Mouse (Mus musculus) liver, embryonic 12.5 days (tissue): ENCODE measurements around the gene Sptlc3. TPM values are rescaled to one million over a fixed set of nuclear protein-coding genes. Genes with fewer than 3 reads are reported as not detected.

Experiments
- ATAC-seq: fragments of 200-750 bp; cut with Nextera tagmentation; 2 replicates; pipeline ENCODE4 v1.8.0; 2017; ENCODE audit warnings: moderate number of reproducible peaks, mild to moderate bottlenecking, moderate library complexity
- H3K27ac ChIP-seq: fragments of 300-500 bp; sonication (generic); 2 replicates; pipeline ENCODE4 v1.5.1; 2016; ENCODE audit warnings: mild to moderate bottlenecking
- H3K27me3 ChIP-seq: fragments of 300-500 bp; sonication (generic); replicated peaks from 2 replicates; pipeline ENCODE4 v1.6.1; 2016; ENCODE audit warnings: mild to moderate bottlenecking, moderate library complexity
- H3K36me3 ChIP-seq: fragments of 300-500 bp; sonication (generic); 2 replicates; pipeline ENCODE4 v1.6.1; 2016; ENCODE audit warnings: mild to moderate bottlenecking, moderate library complexity
- H3K4me1 ChIP-seq: fragments of 300-500 bp; sonication (generic); 2 replicates; pipeline ENCODE4 v1.6.1; 2016
- H3K4me2 ChIP-seq: fragments of 300-500 bp; sonication (generic); 2 replicates; pipeline ENCODE4 v1.6.1; 2016; ENCODE audit warnings: mild to moderate bottlenecking, moderate library complexity
- H3K4me3 ChIP-seq: fragments of 300-500 bp; sonication (generic); 2 replicates; pipeline ENCODE4 v1.5.1; 2016; ENCODE audit warnings: mild to moderate bottlenecking, moderate library complexity
- H3K9ac ChIP-seq: fragments of 300-500 bp; sonication (generic); 2 replicates; pipeline ENCODE4 v1.6.1; 2016; ENCODE audit warnings: mild to moderate bottlenecking, moderate library complexity
- H3K9me3 ChIP-seq: fragments of 300-500 bp; sonication (generic); replicated peaks from 2 replicates; pipeline ENCODE4 v1.6.1; 2016; ENCODE audit warnings: mild to moderate bottlenecking, moderate library complexity
- WGBS: fragments of 180-500 bp; shearing (Covaris S2); methylation state at CpG from one replicate; pipeline ENCODE4 v1.1.7; 2016; ENCODE audit not compliant: insufficient replicate concordance; 5-methylcytosine and 5-hydroxymethylcytosine counted together
- polyA plus RNA-seq: library from polyadenylated mRNA; unstranded; fragments of >200 nt; fragmentation: Nextera tagmentation; extraction: Ambion mirVana; gene quantifications from 2 replicates; pipeline ENCODE4 v1.2.1, GENCODE M21; 2016

Sptlc3 gene
- polyA plus RNA-seq, 1 experiment from 2014 or later, result not detected

DNA sequence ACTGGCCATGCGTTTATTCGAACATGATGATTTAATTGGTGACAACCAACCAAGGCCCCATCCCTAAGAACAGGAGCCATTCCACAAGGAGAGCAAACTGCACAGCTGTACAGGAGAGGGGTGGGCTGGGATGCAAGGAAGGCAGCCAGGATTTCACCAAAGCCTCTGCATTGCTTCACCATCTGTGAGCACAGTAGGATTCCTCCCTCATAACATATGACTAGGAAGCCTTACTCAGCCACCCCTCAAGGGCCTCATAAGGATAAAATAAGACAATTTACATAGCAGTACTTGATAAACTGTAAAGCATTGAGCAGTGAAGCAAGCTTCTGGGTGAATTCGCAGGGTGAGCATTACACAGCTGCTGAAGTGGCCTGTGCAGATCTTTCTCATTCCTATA, 155.8 kb downstream of the Sptlc3 start:
- Histone ChIP-seq H3K27me3 (no peaks in the 10 kb centered on the region), H3K9me3 (no peaks in the 10 kb centered on the region), H3K4me2 (no peak overlapping the region), H3K4me3 (no peak overlapping the region), H3K27ac (no peak overlapping the region), H3K36me3 (no peaks in the 10 kb centered on the region), H3K4me1 (no peaks in the 10 kb centered on the region), H3K9ac (no peak overlapping the region)
- no peak for ATAC-seq
- WGBS, result 70% methylated on average over 3 of the region's 3 CpGs

- Histone ChIP-seq H3K9ac (no peak overlapping the region), H3K27ac (no peak overlapping the region), H3K27me3 (no peaks in the 10 kb centered on the region), H3K4me1 (no peaks in the 10 kb centered on the region), H3K9me3 (no peaks in the 10 kb centered on the region), H3K4me2 (no peak overlapping the region), H3K36me3 (no peaks in the 10 kb centered on the region), H3K4me3 (no peak overlapping the region)
- WGBS, result 64% methylated on average over 4 of the region's 4 CpGs
- no peak for ATAC-seq
Observed at GRCm38 (mm10) chr2:139656750-139657149, 163.0 kb downstream of the Sptlc3 start.

GRCm38 (mm10) chr2:139671838-139672237, 178.1 kb downstream of the Sptlc3 start:
- 53% methylated on average over 3 of the region's 3 CpGs for WGBS
- no peak overlapping the region for H3K4me3 ChIP-seq
- no peak overlapping the region for H3K9ac ChIP-seq
- H3K27ac ChIP-seq, result no peak overlapping the region
- no peaks in the 10 kb centered on the region for H3K36me3 ChIP-seq
- H3K4me1 ChIP-seq, result no peaks in the 10 kb centered on the region
- peaks cover 22% of the 10 kb centered on the region for H3K27me3 ChIP-seq
- no peaks in the 10 kb centered on the region for H3K9me3 ChIP-seq
- ATAC-seq, result no peak
- H3K4me2 ChIP-seq, result no peak overlapping the region

- Histone ChIP-seq H3K27ac (no peak overlapping the region), H3K9ac (no peak overlapping the region), H3K4me2 (no peak overlapping the region), H3K4me1 (no peaks in the 10 kb centered on the region), H3K27me3 (peaks cover 27% of the 10 kb centered on the region), H3K4me3 (no peak overlapping the region), H3K36me3 (no peaks in the 10 kb centered on the region), H3K9me3 (no peaks in the 10 kb centered on the region)
- no peak for ATAC-seq
- 29% methylated on average over 2 of the region's 2 CpGs for WGBS
Observed at GRCm38 (mm10) chr2:139672371-139672770, 178.7 kb downstream of the Sptlc3 start.

- Histone ChIP-seq H3K4me1 (no peaks in the 10 kb centered on the region), H3K4me2 (peak overlapping the region; percentile 74), H3K9ac (no peak overlapping the region), H3K27me3 (peaks cover 57% of the 10 kb centered on the region), H3K9me3 (no peaks in the 10 kb centered on the region), H3K36me3 (no peaks in the 10 kb centered on the region), H3K4me3 (peak overlapping the region; percentile 58), H3K27ac (no peak overlapping the region)
- 0 out of 2 replicates have a peak, but pooled peaks have one; percentile 35 for ATAC-seq
- under 1% methylated on average over 52 of the region's 52 CpGs for WGBS
Observed at GRCm38 (mm10) chr2:139677065-139677762, 183.5 kb downstream of the Sptlc3 start.

DNA sequence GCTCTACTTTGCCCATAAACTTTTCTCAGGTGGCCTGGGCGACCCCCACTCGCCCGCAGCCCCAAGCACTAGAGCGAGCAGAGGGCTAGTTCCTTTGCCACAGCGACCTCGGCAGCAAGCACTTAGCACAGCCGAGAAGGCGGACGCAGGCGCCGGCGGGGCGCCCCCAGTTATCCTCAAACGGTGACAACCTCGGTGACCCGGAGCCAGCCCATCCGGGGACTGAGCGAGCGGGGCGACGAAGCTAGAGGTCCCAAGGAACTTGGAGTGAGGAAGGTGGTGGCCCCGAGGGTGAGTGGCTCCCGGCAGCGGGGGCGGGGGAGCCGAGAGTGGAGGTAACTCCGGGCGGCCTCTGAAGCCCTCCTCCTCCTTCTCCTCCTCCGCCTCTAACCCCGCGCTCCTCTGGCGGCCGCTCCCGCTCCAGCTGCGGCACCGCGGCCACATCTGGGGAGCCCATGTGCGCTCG, 184.1 kb downstream of the Sptlc3 start, which contains the start of gene Ism1:
Ism1 (plus strand) TSS at position 370 of the 466 bp plus-strand sequence.
- Histone ChIP-seq H3K4me3 (peak within 1 kb of the TSS; percentile 58), H3K27me3 (peaks cover 61% of the 10 kb centered on the region), H3K9ac (0 out of 2 replicates have a peak within 1 kb of the TSS, but pooled peaks have one; percentile 9), H3K4me2 (peak within 1 kb of the TSS; percentile 74), H3K9me3 (no peaks in the 10 kb centered on the region), H3K27ac (no peak within 1 kb of the TSS), H3K4me1 (no peaks in the 10 kb centered on the region), H3K36me3 (no peaks in the 10 kb centered on the region)
- under 1% methylated on average over 36 of the region's 39 CpGs for WGBS
- peak; percentile 32; the same call in 1 of the 2 replicates for ATAC-seq

DNA sequence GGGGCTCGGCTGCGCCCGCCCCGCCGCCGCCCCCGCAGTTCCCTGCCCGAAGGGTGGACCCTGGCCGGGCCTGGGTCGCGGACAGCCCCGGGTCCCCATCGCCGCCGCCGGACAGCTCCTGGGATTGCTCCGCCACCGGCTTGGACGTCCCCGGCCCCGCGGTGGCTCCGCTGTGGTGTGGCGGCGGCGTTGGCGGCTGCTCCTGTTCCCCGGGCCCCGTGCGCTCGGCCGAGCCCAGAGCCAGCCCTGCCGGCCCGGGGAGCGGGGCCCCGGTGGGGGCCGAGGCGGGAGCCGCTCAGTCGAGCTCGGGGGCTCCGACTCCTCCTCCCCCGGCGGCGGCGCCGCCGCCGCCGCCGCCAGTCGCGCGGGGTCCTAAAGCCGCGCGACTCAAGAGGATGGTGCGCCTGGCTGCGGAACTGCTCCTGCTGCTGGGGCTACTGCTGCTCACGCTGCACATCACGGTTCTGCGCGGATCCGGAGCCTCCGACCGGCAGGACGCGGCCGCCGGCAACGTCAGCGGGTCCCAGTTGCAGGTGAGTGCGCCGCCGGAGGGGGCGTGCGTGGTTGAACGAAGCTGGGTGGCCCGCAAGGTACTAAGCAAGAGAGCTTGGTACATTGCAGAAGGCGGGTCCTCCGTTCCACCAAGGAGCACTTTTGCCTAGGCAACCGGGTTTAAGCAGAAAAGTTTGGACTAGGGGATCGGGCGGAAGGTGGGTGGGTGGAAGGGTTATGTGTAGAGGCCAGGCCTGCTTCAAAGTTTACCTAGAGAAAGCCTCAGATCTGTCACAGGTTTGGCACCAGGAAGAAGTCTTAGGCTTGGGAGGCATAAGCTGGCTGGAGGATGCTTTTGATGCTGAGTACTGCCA, 184.8 kb downstream of the Sptlc3 start:
- Histone ChIP-seq H3K27ac (no peak overlapping the region), H3K4me3 (peak overlapping the region; percentile 58), H3K9me3 (no peaks in the 10 kb centered on the region), H3K4me2 (peak overlapping the region; percentile 74), H3K9ac (0 out of 2 replicates have a peak overlapping the region, but pooled peaks have one; percentile 9), H3K36me3 (no peaks in the 10 kb centered on the region), H3K4me1 (no peaks in the 10 kb centered on the region), H3K27me3 (peaks cover 64% of the 10 kb centered on the region)
- WGBS, result under 1% methylated on average over 77 of the region's 84 CpGs
- ATAC-seq, result peak; percentile 49

DNA sequence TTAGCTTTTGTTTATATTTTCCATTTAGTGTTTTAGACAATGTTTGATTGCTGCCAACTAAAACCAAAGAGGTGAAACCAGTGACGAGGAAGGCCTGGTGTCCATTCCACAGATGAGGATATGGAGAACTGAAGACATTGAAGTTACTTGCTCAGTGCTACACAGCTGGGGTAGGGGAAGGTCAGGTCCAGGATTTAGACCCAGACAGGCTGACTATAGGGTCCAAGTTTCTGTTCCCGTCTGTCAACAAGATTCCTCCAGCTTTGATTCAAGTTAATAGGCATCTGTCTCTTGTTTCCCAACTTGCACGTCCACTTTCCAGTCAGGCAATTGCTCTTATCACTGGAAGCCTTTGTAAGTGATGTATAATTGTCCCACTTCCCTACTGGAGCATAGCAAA, 188.8 kb downstream of the Sptlc3 start:
- ATAC-seq, result no peak
- H3K4me3 ChIP-seq, result no peak overlapping the region
- H3K9ac ChIP-seq, result no peak overlapping the region
- peaks cover 35% of the 10 kb centered on the region for H3K27me3 ChIP-seq
- no peaks in the 10 kb centered on the region for H3K36me3 ChIP-seq
- no peak overlapping the region for H3K4me2 ChIP-seq
- H3K9me3 ChIP-seq, result no peaks in the 10 kb centered on the region
- H3K4me1 ChIP-seq, result no peaks in the 10 kb centered on the region
- 56% methylated on average over 3 of the region's 3 CpGs for WGBS
- H3K27ac ChIP-seq, result no peak overlapping the region

Other genes with a start within 250 kb of the Sptlc3 start
- gene Ism1, start 184.3 kb downstream of the Sptlc3 start, polyA plus RNA-seq, result 0.14 TPM in 2 replicates